Mouse (Mus musculus): ENCODE measurements around the gene Capzb. TPM values are rescaled to one million over a fixed set of nuclear protein-coding genes. Genes with fewer than 3 reads are reported as not detected.

Capzb gene
- total RNA-seq (2014; rRNA removed) (98.3 and 113 TPM in 2 replicates), polyA plus RNA-seq (2015; fragmentation: Nextera tagmentation; extraction: Ambion mirVana) (315 and 325 TPM in 2 replicates)

DNA sequence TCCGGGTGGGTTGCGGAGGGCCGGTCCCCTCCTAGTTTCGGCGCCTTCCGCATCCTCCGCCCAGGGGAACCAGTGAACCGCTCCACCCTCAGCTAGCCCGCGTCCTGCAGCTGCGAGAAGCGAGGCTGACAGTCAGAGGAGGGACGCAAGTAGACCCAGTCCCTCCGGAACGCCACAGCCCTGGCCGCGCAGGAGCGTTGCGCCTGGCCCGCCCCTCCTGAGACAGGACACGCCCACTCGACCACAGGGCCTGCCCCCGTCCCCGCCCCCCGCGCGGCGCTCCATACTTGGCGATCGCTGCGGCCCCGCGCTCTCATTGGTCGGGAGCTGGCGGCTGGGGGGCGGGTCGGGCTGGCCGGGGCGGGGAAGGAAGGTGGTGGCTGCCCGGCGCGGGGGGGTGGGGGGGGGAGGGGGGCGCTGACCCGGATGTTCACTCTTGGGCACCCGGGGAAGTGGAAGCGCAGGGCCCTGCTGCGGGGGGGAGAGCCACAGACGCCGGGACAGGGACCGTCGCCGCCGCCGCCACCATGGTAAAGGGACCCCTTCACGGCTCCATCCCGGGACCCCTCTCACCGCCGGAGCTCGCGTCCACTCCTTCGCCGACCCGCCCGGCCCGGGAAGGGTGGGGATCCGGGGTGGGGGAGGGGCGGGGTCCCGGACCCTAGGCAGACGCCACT, at the start of gene Capzb:
Gene Capzb (plus strand): TSS at position 401 of the 677 bp plus-strand sequence.
- ATAC-seq (peak; percentile 96), DNase-seq (peak; percentile 97)
- TF ChIP-seq CTCF (IDR thresholded peaks at IDR 0.05; ENCODE audit: low read depth), result no peak
- Histone ChIP-seq H3K9ac (peak within 1 kb of the TSS; percentile 87), H3K4me3 (ENCODE audit: low read depth, low read length) (peak within 1 kb of the TSS; percentile 93), H3K4me1 (ENCODE audit: insufficient read depth) (peaks cover 20% of the 10 kb centered on the region), H3K4me2 (ENCODE audit: low read depth) (peak within 1 kb of the TSS; percentile 95), H3K27ac (ENCODE audit: low read depth, low read length) (peak within 1 kb of the TSS; percentile 90), H3K9me3 (ENCODE audit: low read length) (no peaks in the 10 kb centered on the region), H3K27me3 (ENCODE audit: insufficient read depth, low read length) (no peaks in the 10 kb centered on the region), H3K36me3 (ENCODE audit: insufficient read depth) (no peaks in the 10 kb centered on the region)
- WGBS, result 4% methylated on average over 45 of the region's 69 CpGs

DNA sequence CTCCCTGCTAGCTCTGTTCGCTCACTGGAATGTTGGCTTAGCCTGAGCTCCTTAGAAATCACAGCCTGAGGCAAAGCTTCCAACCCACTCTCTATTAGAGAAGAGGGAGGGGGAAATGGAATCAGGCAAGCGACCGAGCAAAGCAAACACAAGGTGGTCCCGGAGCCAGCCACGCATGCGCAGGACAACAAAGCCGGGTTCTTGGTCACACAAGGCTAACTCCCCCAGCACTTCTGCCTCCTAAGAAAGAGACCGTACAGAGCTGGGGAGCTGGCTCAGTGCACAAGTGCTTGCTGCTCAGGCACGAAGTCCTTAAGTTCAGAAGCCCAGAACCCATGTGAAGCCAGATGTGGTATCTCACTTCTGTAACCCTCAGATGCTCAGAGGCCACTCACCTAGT, 49.7 kb upstream of the Capzb start:
- ATAC-seq, result no peak
- WGBS, result 39% methylated on average over 9 of the region's 9 CpGs
- no peak overlapping the region for H3K4me3 ChIP-seq (ENCODE audit: low read depth, low read length)

DNA sequence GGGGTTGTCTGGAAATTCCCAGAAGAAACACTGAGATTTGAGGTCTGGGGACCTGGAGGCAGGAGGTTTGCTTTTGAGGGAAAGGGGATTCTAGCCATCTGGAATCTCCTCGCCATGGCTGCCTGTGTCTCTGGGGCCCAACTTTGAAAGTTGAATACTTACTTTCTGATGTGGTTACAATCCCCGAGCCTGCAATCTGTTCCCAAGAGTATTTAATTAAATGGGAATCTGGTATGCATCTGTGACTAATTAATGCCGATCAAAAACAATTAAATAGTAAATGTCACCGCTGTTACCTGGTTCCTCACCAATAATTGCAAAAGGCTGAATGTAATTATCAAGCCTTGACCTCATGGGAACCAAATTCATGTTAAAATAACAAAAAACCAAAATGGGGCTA, 48.1 kb upstream of the Capzb start:
- Histone ChIP-seq H3K4me1 (ENCODE audit: insufficient read depth) (no peaks in the 10 kb centered on the region), H3K9ac (no peak overlapping the region), H3K36me3 (ENCODE audit: insufficient read depth) (no peaks in the 10 kb centered on the region), H3K27me3 (ENCODE audit: insufficient read depth, low read length) (no peaks in the 10 kb centered on the region), H3K4me3 (ENCODE audit: low read depth, low read length) (no peak overlapping the region), H3K27ac (ENCODE audit: low read depth, low read length) (no peak overlapping the region), H3K9me3 (ENCODE audit: low read length) (peaks cover 15% of the 10 kb centered on the region; the same call in 1 of the 2 replicates), H3K4me2 (ENCODE audit: low read depth) (no peak overlapping the region)
- no peak for ATAC-seq
- DNase-seq, result no peak
- 43% methylated on average over 4 of the region's 4 CpGs for WGBS
- TF ChIP-seq CTCF (IDR thresholded peaks at IDR 0.05; ENCODE audit: low read depth), result no peak

More for the DNA sequence above, 49.7 kb upstream of the Capzb start:
- DNase-seq, result peak; percentile 34
- Histone ChIP-seq H3K4me1 (ENCODE audit: insufficient read depth) (no peaks in the 10 kb centered on the region), H3K36me3 (ENCODE audit: insufficient read depth) (no peaks in the 10 kb centered on the region), H3K9me3 (ENCODE audit: low read length) (peaks cover 6% of the 10 kb centered on the region; the same call in 1 of the 2 replicates), H3K27me3 (ENCODE audit: insufficient read depth, low read length) (no peaks in the 10 kb centered on the region), H3K9ac (no peak overlapping the region), H3K27ac (ENCODE audit: low read depth, low read length) (no peak overlapping the region), H3K4me2 (ENCODE audit: low read depth) (peak overlapping the region; percentile 30)
- no peak for TF ChIP-seq CTCF (IDR thresholded peaks at IDR 0.05; ENCODE audit: low read depth)

DNA sequence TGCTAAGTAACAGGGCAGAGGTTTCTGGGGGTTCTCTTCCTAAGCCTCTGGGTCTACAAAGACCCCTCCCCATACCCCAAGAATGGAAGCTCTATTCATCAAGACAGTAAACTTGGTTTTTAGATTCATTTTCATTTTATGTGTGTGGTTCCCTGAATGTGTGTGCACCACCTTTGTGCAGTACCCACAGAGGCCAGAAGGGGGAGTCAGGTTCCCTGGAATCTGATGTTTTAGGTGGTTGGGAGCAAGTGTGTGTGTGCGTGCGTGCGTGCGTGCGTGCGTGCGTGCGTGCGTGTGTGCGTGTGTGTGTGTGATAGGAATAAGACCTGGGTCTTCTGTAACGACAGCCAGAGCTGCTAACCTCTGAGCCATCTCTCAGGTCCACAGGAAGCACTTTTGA, 47.5 kb upstream of the Capzb start:
- Histone ChIP-seq H3K27me3 (ENCODE audit: insufficient read depth, low read length) (no peaks in the 10 kb centered on the region), H3K4me2 (ENCODE audit: low read depth) (no peak overlapping the region), H3K9ac (no peak overlapping the region), H3K9me3 (ENCODE audit: low read length) (peaks cover 15% of the 10 kb centered on the region; the same call in 1 of the 2 replicates), H3K27ac (ENCODE audit: low read depth, low read length) (no peak overlapping the region), H3K4me3 (ENCODE audit: low read depth, low read length) (no peak overlapping the region), H3K36me3 (ENCODE audit: insufficient read depth) (no peaks in the 10 kb centered on the region), H3K4me1 (ENCODE audit: insufficient read depth) (no peaks in the 10 kb centered on the region)
- 92% methylated on average over 11 of the region's 11 CpGs for WGBS
- DNase-seq, result no peak
- TF ChIP-seq CTCF (IDR thresholded peaks at IDR 0.05; ENCODE audit: low read depth), result peak; percentile 57
- no peak for ATAC-seq

DNA sequence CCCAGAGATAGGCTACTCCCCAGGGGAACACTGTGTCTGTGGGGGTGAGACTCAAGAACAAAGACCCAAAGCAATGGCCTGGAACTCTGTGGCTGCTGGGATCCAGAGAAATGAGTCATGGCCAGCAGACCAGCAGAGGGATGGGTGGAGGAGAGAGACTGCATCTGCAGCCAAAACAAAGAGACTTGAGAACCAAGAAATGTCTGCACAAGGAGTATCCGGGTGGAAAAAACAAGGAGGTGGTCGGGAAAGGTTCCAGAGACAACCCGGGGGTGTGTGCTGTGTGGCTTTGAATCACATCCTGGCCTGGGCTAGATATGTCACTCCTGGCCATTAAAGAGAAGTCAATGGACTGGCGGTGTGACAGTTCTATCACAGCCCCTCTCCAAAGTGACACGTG, 45.9 kb upstream of the Capzb start:
- H3K4me3 ChIP-seq (ENCODE audit: low read depth, low read length), result no peak overlapping the region
- no peak overlapping the region for H3K9ac ChIP-seq
- 86% methylated on average over 5 of the region's 5 CpGs for WGBS
- no peak overlapping the region for H3K4me2 ChIP-seq (ENCODE audit: low read depth)
- H3K27me3 ChIP-seq (ENCODE audit: insufficient read depth, low read length), result no peaks in the 10 kb centered on the region
- DNase-seq (no peak), ATAC-seq (no peak)
- H3K4me1 ChIP-seq (ENCODE audit: insufficient read depth), result no peaks in the 10 kb centered on the region
- TF ChIP-seq CTCF (IDR thresholded peaks at IDR 0.05; ENCODE audit: low read depth), result no peak
- no peak overlapping the region for H3K27ac ChIP-seq (ENCODE audit: low read depth, low read length)
- H3K9me3 ChIP-seq (ENCODE audit: low read length), result peaks cover 15% of the 10 kb centered on the region; the same call in 1 of the 2 replicates
- no peaks in the 10 kb centered on the region for H3K36me3 ChIP-seq (ENCODE audit: insufficient read depth)

DNA sequence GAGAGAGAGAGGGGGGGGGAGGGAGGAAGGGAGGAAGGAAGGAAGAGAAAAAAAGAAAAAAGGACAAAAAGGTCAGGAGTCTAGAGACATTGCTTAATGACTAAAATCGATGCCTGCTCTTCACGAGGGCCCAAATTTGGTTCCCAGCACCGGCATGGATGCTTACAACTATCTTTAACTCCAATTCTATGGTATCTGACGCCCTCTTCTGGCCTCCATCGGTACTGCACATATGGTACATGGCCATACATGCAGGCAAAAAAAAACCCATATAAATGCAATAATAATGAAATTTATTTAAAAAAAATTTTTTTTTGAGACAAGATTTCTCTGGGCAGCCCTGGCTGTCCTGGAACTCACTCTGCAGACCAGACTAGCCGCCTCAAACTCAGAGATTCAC, 41.3 kb upstream of the Capzb start:
- no peak for ATAC-seq
- no peak overlapping the region for H3K4me3 ChIP-seq (ENCODE audit: low read depth, low read length)
- WGBS, result 74% methylated on average over 6 of the region's 6 CpGs
- H3K36me3 ChIP-seq (ENCODE audit: insufficient read depth), result no peaks in the 10 kb centered on the region
- H3K4me2 ChIP-seq (ENCODE audit: low read depth), result no peak overlapping the region
- H3K9ac ChIP-seq, result no peak overlapping the region
- no peak overlapping the region for H3K27ac ChIP-seq (ENCODE audit: low read depth, low read length)
- peaks cover 15% of the 10 kb centered on the region; the same call in 1 of the 2 replicates for H3K9me3 ChIP-seq (ENCODE audit: low read length)
- no peaks in the 10 kb centered on the region for H3K4me1 ChIP-seq (ENCODE audit: insufficient read depth)
- DNase-seq, result no peak
- no peaks in the 10 kb centered on the region for H3K27me3 ChIP-seq (ENCODE audit: insufficient read depth, low read length)
- TF ChIP-seq CTCF (IDR thresholded peaks at IDR 0.05; ENCODE audit: low read depth), result no peak

DNA sequence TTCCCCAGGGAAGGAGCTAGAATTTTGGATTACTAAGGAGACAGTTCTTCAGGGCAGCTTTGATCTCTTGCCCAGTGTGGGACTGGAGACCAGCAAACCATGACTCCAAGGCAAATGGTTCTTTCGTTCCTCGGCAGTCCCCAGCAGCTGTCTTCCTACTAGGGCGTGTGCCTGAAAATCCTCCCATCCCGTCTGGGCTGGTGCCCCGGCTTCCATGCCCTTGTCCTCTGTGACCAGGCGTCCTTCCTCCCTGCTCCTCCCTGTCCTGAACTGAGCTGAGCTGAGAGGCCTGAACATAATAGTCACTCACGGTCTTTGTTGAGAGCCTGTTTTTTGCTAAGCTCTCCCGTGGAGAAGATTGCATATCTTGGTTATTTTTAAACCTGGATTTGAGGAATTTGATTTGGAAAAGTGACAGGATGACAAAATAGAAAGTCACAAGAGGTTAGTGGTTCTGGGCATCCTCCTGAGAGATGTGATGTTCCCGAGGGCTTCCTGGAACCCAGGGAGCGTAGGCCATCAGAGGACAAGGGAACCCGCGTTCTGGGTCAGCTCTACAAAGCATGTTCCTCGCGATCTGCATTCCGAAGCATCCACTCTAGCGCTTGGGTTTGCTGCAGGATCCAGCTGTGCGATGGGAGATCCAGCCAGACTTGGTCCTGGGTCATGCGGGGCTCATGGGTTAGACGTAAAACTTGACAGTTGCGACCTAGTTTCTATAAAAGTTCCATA, 38.0 kb upstream of the Capzb start:
- no peak overlapping the region for H3K4me3 ChIP-seq (ENCODE audit: low read depth, low read length)
- H3K9me3 ChIP-seq (ENCODE audit: low read length), result no peaks in the 10 kb centered on the region
- no peak for DNase-seq
- no peaks in the 10 kb centered on the region for H3K27me3 ChIP-seq (ENCODE audit: insufficient read depth, low read length)
- no peak overlapping the region for H3K4me2 ChIP-seq (ENCODE audit: low read depth)
- no peak overlapping the region; the same call in 1 of the 2 replicates for H3K27ac ChIP-seq (ENCODE audit: low read depth, low read length)
- WGBS, result 80% methylated on average over 20 of the region's 20 CpGs
- no peaks in the 10 kb centered on the region for H3K36me3 ChIP-seq (ENCODE audit: insufficient read depth)
- ATAC-seq, result no peak
- TF ChIP-seq CTCF (IDR thresholded peaks at IDR 0.05; ENCODE audit: low read depth), result no peak
- no peaks in the 10 kb centered on the region for H3K4me1 ChIP-seq (ENCODE audit: insufficient read depth)
- no peak overlapping the region for H3K9ac ChIP-seq
